Mouse (Mus musculus): ENCODE measurements around the gene 1700113H08Rik.

The 1700113H08Rik gene

GRCm38 (mm10) chr10:87059447-87059846 is 1.6 kb downstream of the 1700113H08Rik start:
- no peak for DNase-seq (ENCODE audit: low spot score in 2 of 2)

- no peak for DNase-seq (ENCODE audit: low spot score in 2 of 2)
Measured at GRCm38 (mm10) chr10:87084236-87084635, 26.4 kb downstream of the 1700113H08Rik start.

GRCm38 (mm10) chr10:87087646-87088045 is 29.8 kb downstream of the 1700113H08Rik start:
- no peak for DNase-seq (ENCODE audit: low spot score in 2 of 2)

- peak in 1 of 2 experiments; percentile 20 for DNase-seq (ENCODE audit: low spot score in 2 of 2)
Measured at GRCm38 (mm10) chr10:87094249-87094648, 36.4 kb downstream of the 1700113H08Rik start.

- DNase-seq (ENCODE audit: low spot score in 2 of 2), result no peak
Measured at GRCm38 (mm10) chr10:87098722-87099121, 40.9 kb downstream of the 1700113H08Rik start.

- no peak for DNase-seq (ENCODE audit: low spot score in 2 of 2)
Measured at GRCm38 (mm10) chr10:87100668-87101067, 42.8 kb downstream of the 1700113H08Rik start.

GRCm38 (mm10) chr10:87101265-87101950 is 43.6 kb downstream of the 1700113H08Rik start:
- no peak for DNase-seq (ENCODE audit: low spot score in 2 of 2)

- no peak for DNase-seq (ENCODE audit: low spot score in 2 of 2)
Measured at GRCm38 (mm10) chr10:87101951-87102320, 44.1 kb downstream of the 1700113H08Rik start.

GRCm38 (mm10) chr10:87102455-87102854 is 44.6 kb downstream of the 1700113H08Rik start:
- DNase-seq (ENCODE audit: low spot score in 2 of 2), result no peak

GRCm38 (mm10) chr10:87103286-87103685 is 45.4 kb downstream of the 1700113H08Rik start:
- no peak for DNase-seq (ENCODE audit: low spot score in 2 of 2)

- DNase-seq (ENCODE audit: low spot score in 2 of 2), result no peak
Measured at GRCm38 (mm10) chr10:87107565-87108297, 49.9 kb downstream of the 1700113H08Rik start.

GRCm38 (mm10) chr10:87108333-87108732 is 50.5 kb downstream of the 1700113H08Rik start:
- DNase-seq (ENCODE audit: low spot score in 2 of 2), result no peak

GRCm38 (mm10) chr10:87109038-87109771 is 51.4 kb downstream of the 1700113H08Rik start:
- no peak for DNase-seq (ENCODE audit: low spot score in 2 of 2)

GRCm38 (mm10) chr10:87110909-87111308 is 53.1 kb downstream of the 1700113H08Rik start:
- no peak for DNase-seq (ENCODE audit: low spot score in 2 of 2)

- DNase-seq (ENCODE audit: low spot score in 2 of 2), result no peak
Measured at GRCm38 (mm10) chr10:87125094-87125493, 67.2 kb downstream of the 1700113H08Rik start.

GRCm38 (mm10) chr10:87126186-87126824 is 68.5 kb downstream of the 1700113H08Rik start:
- no peak for DNase-seq (ENCODE audit: low spot score in 2 of 2)

GRCm38 (mm10) chr10:87151050-87151449 is 93.2 kb downstream of the 1700113H08Rik start:
- no peak for DNase-seq (ENCODE audit: low spot score in 2 of 2)

- no peak for DNase-seq (ENCODE audit: low spot score in 2 of 2)
Measured at GRCm38 (mm10) chr10:87153731-87154505, 96.1 kb downstream of the 1700113H08Rik start.

- DNase-seq (ENCODE audit: low spot score in 2 of 2), result no peak
Measured at GRCm38 (mm10) chr10:87159781-87160180, 101.9 kb downstream of the 1700113H08Rik start.

GRCm38 (mm10) chr10:87196123-87196756 is 138.4 kb downstream of the 1700113H08Rik start:
- no peak for DNase-seq (ENCODE audit: low spot score in 2 of 2)

GRCm38 (mm10) chr10:87198720-87199119 is 140.9 kb downstream of the 1700113H08Rik start:
- DNase-seq (ENCODE audit: low spot score in 2 of 2), result no peak
